Mouse (Mus musculus): ENCODE measurements around the gene Dtnbp1.

The Dtnbp1 gene

DNA sequence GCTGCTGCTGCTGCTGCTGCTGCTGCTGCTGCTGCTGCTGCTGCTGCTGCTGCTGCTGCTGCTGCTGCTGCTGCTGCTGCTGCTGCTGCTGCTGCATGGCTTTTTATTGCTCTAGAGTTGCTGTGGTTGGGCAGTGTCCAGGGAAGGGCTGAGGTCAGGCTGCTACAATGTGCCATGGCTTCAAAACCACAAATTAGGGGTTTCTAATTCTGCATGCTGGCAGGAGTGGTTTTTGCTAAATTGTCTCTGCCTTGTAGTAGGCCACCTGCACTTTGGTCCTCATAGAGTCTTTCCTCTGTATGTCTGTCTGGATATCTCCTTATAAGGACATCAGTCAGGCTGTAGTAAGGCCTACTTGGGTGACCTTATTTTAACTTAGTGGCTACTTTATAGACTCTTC is 98.5 kb downstream of the Dtnbp1 start:
- DNase-seq: no peak

DNA sequence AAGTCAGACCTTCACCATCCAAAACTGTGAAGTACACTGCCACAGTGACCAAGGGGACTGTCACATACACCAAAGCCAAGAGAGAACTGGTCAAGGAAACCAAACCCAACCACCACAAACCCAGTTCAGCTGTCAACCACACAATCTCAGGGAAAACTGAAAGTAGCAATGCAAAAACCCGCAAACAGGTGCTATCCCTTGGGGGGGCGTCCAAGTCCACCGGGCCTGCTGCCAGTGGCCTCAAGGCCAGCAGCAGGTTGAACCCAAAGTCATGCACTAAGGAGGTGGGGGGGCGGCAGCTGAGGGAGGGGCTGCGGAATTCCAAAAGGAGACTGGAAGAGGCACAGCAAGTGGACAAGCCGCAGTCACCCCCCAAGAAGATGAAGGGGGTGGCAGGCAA is 99.6 kb downstream of the Dtnbp1 start:
- peak in 1 of 2 experiments; percentile 34 for DNase-seq

DNA sequence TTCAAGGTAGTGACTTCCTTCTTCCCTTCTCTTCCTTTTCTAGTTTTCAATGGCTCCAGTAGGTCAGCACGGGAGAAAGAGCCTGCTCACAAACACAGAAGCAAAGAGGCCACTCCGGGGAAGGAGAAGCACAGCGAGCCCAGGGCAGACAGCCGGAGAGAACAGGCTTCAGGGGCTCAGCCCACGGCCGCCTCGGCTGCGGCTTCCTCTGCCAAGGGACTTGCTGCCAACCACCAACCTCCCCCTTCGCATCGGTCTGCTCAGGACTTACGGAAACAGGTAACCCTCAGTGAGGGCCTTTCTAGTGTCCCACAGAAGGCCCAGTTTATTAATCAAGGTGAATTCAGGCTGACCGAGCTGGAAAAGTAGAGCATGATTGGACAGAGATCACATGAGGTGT is 105.7 kb downstream of the Dtnbp1 start:
- DNase-seq: peak in 1 of 2 experiments; percentile 42

DNA sequence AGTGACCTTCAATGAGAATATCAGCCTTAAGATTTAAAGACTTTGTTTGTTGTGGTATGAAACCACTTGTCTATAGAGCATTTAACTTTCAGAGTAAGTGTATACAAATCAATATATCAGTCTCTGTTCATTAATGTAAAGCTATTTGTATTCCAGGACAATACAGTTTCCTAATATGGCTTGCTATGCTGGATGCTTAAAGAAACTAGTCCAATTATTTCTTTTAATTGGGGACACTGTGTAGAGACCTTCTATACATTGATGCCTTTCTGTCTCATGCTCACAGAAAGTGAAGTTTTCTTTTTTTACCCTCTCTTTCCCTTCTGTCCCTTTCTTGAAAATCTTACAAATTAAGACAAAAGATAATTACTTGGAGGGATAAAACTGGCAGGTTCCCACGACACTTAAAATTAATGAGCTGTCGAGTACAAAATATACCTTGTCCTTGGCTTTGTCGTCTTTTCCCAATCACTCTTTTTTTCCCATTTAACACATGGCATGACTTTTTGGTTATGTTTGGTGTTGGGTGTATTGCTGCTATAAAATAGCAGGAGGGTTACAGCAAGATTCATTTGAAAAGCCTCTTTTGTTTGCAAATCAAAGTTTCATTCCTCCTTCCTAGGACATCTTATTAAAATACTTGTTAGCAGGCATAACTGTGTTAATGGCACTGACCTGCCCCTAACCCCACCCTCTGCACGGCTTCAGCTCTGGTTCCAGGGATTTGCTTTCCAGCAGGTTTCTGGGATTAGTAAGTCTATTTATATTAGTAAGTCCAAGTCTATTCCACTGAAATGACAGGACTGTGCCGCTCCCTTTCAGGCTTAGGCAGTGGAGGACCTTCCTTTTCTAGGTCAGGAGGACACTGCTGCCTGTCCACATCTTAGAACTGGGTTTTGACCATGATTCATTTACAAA is 109.9 kb downstream of the Dtnbp1 start:
- no peak for DNase-seq

DNA sequence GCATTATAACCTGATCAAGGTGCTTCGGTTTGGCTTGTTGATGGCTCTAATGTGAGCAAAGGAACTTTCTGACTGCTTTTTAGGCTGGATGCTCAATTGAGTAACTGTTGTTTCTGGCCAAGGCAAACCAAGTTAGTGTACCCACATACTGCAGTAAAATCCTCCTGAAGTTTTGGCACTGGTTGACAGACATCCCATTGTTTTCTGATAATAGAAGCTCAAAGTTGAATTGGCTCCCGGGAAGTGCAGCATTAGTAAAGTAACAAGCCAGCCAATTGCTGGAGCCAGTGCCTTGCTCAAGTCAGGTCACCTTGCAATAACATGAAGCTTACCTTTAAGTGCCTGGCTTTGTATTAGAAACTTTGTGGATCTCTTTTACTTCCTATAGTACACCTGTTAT is 111.3 kb downstream of the Dtnbp1 start:
- DNase-seq: no peak

DNA sequence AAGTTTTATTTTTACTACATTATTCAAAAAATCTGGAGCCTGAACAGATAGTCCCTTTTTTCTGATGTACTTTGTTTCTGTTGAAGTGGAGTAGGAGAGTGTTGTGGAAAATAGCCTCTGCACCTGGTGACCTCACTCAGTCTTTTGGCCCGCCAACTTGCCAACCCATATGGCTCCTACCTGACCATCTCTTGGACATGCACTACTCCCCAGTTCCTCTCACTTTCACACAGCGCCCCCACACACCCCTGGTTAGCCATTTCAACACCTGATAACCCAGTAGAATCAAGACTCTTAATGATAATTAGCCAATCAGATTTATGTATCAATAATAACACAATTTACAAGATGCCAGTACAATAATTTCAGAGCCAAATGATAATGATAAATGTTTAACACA is 115.7 kb downstream of the Dtnbp1 start:
- peak; percentile 72 to 76 for DNase-seq

DNA sequence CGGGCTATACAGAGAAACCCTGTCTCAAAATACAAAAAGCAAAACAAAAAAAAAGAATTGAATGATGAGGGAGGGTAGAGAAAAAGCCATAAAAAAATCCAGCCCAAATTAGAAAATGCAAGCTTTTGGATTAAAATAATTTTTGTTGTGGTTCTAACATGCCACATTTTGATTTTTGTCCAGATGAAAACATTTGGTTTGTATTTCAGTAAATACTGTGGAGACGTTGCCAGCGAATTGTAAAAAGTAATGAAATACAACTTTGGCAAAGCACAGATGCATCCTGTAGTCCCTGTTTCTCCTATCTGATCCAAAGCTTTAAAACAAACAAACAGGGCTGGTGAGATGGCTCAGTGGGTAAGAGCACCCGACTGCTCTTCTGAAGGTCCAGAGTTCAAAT is 120.9 kb downstream of the Dtnbp1 start:
- DNase-seq: no peak

DNA sequence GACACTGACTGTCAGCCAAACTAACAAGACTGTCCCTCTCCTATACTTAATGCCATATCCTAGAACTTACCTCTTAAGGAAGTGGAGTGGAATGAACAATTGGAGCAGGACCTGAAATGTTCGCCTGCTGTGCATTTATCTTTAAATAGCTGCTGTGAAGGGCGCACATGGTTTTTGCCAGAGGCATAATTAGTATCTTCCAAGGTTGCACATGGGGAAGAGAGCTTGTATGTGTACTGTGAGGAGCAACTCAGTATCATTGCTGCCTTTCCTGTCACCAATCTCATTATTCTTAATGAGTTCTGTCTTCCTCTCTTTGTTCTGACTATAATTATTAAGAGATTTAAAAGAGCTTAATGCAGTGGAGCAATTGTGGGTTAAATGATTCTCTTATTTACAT is 125.1 kb downstream of the Dtnbp1 start:
- DNase-seq: no peak
